Mouse (Mus musculus) kidney, postnatal 25 days (tissue): ENCODE data around the gene Ankrd34b.

Experiments used
- DNase-seq, 2 experiments: peaks; one replicate each; pipeline ENCODE4 v3.0.0; 2021; ENCODE audit warnings: mixed read lengths in 2 of 2

The Ankrd34b gene

DNA sequence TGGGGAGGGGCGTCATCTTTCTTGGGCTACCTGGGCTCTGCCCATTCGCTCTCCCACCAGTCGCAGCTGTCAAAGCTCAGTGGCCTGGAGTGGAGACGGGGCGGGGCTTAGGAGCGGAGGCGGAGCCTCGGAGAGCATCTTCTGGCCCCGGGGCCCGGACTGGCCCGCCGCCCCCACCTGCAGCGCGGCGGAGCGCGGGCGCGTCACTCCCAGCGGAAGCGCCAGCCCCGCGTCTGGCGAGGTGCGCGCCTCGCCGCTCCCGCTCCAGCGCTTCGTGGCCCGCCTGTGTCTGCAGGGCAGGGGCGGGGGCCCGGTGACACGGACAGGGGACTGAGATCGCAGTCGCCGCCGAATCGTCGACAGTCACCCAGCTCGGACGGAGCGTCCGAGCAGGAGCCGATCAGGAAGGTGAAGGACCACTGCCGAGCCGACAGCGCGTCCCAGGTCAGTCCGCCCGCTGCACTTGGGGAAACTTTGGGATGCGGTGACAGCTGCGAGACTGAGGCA is at the start of gene Ankrd34b:
Gene Ankrd34b, plus strand, starts transcription at position 139 of the 507 bp plus-strand sequence.
- peak; percentile 53 to 73 for DNase-seq

DNA sequence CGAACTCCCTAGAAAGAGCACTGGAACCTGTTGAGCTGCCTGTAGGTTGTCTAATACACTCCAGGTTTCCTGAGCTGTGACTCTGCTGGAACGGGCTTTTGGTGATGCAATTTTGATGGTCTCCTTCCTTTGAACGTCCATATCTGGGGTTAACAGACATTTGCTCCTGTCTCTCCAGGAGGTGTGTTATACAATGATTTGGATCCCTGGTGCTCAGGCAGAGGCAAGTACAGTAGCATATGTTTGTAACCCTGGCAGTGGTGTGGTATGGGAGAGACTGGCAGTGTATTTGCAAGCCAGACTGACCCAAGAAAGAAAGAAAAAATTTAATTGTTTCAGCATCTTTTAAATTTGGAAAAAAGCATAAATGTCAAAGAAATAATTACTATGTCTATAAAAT is 38.3 kb upstream of the Ankrd34b start:
- DNase-seq, result no peak

DNA sequence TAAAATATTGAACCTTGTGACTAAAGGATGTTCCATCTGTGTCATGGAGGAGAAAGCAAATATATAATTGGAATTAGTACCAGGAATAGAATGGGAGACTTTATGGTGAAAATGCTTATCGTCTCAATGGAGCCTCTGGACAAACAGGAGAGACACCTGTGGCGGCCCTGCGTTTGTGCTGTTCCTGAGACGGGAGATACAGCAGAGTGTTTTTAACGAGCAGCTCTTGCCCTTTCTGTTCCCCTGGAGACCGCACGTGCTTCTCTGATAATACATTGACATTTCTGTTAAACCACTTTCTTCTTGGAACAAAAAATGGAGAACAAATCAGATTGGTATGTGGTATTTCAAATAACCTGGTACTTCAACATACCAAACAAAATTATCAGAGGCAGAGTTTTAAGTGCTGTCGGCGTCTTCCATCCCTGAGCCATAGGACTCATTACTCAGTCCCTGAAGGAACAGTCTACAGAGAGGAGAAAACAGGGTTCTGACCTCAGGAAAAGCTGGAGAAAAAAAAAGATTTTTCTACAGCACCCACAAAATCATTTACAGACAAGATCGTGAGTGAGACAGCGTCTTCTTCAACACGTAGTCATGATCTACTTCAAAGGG is 32.5 kb upstream of the Ankrd34b start:
- no peak for DNase-seq

DNA sequence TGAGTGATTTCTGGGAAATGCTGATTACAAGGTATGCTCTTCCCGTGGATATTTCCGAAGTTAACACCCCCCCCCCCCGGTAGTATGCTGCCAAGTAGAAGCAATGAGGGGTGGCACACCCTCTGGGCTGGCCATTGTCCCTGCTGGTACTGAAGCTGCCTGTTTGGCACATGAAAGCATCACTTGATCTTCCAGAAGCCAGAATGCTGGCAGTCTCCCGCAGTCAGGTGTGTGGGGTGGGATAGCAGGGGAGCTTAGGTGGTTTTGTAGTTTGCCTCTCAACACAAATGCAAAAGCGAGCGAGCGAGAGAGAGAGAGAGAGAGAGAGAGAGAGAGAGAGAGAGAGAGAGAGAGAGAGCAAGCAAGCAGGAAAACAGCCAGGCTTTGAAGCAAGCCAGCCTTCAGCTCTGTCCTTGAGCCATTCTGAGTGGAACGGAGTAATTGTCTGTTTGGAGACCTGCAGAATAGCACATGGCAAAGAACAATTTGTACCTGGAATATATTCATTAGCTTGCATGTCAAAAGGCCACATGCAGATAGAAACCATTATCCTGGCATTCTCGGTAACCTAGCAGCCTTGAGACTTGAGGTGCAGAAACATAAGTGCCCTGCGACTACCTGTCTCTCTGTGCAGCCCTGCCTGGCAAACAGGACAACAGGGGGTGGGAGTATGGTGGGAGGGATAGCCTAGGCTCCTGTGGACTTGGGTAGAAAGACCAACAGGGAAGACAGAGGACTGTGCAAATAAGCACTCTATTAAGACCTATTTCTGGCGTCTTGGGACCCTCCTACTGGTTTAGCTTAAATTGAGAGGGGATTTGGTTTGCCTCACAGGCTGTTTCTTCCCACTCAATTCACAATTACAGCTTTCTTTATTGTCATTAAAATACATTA is 27.0 kb upstream of the Ankrd34b start:
- DNase-seq, result no peak

DNA sequence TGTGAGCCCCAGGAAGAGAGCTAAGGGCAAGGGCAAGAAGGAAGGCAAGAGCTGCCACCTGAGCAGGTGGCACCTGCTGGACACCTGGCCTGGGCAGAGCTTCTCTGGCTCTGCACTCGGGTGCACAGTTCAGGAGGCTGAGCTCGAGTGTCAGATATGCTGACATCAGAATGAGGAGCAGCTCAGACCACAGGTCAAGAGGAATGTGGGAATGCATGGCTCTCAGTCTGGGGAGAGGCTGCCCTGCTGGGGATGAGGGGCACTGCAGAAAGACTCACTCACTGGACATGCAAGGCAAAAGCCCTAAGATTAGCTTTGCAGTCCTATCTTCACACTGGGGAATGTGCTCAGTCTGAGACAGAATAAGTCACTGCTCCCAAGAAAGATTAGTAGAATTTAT is 23.6 kb upstream of the Ankrd34b start:
- DNase-seq, result peak; percentile 24 to 61

DNA sequence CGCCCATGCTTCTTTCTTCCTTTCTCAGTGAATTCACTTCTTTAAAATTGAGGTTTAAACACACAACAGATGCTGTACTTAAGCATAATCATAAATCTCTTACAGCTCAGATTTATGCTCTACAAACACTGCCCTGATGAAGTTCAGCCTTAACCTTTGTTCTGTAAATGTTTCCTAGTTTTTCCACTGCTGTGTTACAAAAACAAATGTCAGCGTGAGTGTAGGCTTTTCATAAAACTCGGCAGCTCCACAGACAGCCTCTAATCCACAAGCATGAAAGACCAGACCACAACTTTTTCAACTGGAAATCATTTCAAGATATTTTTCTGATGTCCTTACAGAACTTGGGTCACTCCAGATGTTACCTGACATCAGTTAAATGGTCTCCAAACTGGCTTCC is 22.2 kb upstream of the Ankrd34b start:
- no peak for DNase-seq

DNA sequence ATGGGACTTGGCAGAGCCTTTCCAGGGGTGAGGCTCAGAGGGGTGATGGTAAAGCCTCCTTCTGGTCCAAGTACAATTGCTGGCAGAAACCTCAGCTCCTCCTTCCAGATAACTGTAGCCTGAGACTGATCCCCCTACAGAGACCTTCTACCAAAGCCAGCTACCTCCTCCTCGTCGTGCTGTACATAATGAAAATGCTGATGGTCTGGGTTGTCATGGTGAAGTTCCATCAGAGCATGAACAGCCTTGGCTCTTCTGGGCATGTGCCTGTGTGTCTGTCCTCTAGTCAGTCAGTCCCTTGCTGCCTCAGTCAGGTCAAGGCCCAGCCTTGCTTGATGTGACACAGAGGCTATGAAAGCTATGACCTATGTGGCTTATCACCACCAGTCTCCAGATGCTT is 15.2 kb upstream of the Ankrd34b start:
- DNase-seq, result no peak

DNA sequence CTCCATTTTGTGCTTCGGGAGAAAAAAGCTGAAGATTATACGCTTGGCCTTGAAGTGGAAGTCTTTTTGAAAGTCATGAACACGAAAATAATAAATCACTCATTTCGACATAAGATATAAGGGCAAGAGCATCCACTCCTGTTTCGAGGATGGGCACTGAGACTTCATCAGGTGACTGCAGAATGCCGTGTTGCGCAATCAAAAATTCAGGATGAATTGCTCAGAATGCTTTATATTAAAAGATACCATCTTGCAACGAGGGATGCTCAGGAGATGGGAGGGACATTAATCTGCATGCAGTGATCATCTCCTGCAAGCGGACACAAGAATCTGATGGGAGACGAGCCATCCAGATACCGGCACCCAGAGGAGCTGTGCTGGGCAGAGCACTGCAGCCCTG is 6.1 kb upstream of the Ankrd34b start:
- DNase-seq, result no peak

DNA sequence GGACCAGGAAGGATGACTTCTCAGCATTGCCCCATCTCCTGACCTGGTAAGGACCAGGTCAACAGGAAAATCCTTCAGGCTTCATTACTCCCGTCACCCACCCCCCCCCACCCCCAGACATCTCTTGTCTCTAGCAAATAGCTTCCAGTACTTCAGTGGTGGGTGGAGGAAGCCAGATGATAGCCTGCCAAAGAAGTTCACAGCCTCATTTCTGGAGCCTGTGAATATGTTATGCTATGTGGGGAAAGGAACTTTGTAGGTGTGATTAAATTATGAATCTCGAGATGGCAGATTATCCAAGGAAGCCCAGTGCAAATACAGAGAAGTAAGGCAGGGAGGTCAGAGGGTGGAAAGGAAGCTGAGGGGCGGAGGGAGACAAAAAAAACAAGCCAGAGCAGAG is 2.0 kb upstream of the Ankrd34b start:
- no peak for DNase-seq

DNA sequence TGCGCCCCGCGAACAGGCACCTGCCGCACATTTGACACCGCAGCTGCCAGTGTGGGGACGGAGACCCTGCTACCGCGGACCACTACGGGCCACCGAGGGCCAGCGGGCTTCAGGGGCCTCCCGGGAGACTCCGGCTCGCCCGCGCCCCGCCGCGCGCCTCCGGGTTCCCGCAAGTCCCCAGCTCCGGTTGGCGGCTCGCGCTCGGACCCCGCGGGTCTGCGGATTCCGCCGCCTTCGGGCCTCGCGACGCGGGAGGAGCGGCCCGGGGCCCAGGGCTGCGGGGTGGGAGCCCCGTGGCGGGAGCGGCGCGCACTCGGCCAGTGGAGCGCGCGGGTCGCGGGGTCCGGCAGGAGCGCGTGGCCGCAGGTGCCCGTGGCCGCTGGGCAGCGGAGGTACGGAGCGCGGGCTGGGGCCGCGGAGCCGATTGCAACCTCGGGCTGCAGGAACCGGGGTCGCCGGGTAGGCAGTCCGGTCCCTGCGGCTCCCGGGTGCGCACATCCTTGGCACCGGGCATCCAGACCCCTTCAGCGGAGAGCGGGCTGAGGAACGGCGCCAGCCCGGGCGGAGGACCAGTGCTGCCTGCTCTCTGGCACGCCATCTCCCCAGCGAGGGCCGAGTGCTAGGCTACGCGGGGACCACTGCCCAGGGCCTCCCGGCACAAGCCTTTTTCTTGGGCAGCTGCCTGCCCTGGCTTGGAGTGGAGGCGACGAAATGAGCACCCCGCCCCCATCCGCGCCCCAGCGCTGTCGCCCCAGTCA is 777 bp downstream of the Ankrd34b start:
- DNase-seq, result peak in 1 of 2 experiments; percentile 45

DNA sequence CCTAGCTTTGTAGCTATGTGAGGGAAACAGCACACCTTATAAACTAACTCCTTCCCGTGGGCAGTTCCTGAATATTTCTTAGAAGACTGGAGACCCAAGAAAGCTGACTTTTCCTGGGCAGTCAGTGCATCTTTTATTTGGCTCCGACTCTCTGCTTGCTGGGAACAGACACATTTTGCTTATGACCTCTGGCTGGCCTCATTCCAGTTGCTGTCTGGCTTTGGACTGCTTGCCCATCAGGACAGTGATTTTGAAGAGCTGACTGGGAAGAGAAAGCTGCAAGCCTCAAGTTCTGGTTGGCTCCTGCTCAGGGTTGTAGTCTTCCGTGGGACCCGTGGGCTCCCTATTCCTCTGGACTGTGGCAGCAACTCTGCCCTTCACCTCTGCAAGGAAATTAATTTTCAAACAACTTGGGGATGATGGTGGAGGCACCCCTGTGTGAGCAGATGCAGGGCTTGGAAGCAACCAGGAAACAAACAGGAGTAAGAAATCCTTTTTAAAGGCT is 1.7 kb downstream of the Ankrd34b start:
- peak in 1 of 2 experiments; percentile 11 for DNase-seq

DNA sequence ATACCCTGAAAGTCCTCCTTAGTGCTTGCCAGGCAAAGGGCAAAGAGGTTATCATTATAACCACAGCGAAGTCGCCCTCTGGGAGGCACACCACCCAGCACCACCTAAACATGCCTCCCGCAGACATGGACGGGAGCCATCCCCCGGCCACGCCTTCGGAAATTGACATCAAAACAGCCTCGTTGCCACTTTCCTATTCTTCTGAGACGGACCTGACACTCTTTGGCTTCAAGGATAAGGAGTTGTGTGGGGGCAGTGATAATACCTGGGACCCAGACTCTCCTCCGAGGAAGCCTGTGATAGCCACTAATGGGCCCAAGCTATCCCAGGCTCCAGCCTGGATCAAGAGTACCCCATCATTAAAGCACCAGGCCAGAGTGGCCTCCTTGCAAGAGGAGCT is 13.0 kb downstream of the Ankrd34b start:
- no peak for DNase-seq

DNA sequence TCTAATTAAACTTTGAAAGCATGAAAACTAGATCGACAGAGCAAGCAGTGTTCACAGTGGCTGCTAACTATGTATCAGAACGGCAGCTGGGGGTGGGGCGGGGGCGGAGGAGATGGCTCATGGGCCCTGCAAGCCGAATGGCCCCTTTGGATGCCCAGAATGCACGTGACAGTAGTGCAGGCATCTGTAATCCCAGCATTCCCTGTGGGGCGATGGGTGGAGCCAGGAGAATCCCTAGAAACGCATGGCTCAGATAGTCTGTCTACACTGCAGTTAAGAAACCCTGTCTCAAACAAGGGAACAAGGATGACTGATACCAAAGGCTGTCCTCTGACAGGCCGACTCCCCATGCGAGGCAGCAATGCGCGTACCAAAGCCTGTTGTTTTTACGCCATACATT is 14.6 kb downstream of the Ankrd34b start:
- DNase-seq, result no peak

DNA sequence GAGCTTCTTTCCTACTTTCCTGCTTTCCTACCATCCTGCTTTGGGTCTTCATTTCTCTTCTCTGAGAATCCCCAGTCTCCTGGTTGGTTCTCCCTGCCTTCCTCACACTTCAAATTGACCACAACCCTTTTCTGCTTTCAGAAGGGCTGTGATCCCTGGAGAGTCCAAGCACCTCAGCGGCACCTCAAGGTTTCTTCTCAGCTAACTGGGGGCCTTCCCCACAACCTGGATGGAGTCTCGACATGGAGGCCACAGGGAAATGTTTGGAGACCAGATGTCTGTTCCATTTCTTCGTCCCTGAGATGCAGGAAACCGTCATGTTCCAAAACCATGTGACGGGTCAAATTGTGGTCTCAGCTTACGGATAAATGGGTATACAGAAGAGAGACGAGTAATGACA is 21.2 kb downstream of the Ankrd34b start:
- DNase-seq, result no peak

DNA sequence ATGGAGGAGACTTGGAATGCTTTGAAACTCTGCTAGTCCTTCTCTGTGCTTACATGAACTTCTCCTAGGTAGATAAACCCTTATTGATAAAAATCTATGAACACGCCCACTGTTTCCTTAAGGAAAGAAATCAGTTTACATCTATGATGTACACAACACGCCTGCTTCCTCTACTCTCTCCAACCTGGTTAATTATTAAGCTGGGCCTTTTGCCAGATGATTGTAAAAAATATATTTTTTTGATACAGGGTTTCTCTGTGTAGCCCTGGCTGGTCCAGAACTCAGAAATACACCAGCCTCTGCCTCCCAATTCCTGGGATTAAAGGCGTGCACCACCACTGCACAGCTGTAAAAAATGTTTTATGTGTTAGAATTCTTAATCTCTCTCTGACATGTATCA is 39.0 kb downstream of the Ankrd34b start:
- no peak for DNase-seq

DNA sequence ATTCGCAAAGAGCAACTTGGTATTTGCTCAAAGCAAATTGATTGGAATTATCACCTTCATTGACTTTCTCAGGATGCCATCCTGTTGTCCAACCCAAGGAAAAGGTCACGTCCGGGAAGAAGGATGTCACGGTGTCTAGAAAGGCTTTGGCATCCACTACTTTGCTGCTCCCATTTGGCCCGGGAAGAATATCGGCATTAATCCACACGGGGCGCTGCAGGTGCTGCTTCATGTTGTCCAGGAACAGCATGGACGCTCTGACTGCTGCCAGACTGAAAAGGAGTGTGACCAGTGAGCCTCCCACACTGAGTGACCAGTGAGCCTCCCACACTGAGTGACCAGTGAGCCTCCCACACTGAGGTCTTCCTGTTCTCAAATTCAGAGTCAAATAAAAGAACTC is 42.2 kb downstream of the Ankrd34b start:
- DNase-seq, result no peak

DNA sequence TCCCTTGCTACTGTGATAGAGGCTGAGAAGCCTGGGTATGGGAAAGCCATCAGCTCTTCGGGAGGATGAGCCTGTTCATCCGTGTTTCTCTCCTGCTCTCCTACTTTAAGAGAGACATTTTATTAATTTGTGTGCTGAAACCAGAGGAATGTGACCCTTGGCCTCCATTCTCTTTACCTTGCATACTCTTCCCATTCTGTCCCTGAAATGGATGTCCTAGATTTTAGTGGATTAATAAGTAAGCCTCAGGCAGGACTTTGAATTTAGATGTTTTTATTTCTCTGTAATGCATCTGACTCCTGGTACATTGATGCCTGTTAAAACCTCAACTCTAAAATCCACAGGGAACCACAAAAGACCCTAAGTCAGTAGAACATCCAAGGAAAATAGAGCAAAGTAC is 43.7 kb downstream of the Ankrd34b start:
- peak in 1 of 2 experiments; percentile 31 for DNase-seq

DNA sequence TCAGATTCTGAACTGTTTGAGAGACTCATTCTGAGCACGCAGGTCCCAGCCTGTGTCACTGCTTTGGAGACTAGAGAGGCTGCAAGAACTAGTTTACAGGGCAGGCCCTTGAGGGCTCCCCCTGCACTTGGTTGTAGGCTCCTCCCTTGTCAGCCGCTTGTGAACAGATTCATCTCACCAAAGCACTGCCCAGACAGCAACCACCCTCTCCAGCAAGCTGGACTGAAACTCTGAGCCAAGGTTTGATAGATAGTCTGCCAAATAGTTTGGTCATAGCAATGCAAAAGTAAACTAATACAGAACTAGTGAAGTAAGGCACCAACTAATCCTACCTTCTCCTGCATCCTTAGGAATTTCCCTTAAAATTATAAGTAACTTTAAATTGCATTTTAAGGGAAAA is 44.5 kb downstream of the Ankrd34b start:
- peak; percentile 26 to 46 for DNase-seq

DNA sequence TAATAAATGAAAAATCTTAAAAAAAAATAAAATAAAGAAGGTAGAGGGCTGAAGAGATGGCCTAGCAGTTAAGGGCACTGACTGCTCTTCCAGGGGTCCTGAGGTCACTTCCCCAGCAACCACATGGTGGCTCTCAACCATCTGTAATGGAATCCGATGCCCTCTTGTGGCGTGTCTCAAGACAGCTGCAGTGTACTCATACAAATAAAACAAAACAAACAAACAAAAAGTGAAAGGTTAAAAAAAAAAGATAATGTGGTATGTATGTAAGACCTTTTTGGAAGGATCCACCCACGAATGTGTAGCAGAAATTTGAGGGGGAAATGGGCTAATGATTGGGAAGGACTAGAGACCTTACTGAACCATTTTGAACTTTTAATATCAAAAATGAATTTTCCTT is 57.7 kb downstream of the Ankrd34b start:
- peak; percentile 76 to 77 for DNase-seq

DNA sequence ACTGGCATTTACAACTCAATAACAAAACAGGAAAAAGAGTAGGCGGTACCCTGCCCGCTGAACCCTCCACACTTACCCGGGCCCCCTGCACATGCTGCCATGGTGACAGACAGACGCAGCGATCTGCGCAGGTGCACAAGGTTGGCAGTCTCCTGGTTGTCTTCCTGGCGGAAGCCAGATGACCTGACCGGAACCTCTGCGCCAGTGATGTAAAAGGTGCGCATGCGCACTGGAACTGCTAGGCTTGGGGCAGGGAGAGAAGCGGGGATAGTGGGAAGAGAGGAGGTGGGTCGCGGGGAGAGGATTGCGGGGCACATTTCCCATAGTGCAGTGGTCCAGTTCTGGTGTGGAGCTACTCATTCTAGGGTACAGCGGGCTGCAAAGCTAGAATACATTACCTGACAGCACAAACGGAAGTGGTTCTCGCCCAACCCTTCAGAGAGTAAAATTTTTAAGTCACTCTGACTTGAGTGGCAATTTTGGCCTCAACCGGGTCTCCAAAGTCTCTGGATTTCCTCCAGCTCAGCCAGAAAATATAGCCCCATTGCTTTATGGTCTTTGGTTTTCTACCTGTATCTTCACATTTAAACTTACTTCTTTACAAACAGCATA is 58.3 kb downstream of the Ankrd34b start, which contains the start of gene Fam151b:
Gene Fam151b, minus strand, starts transcription at position 164 of the 612 bp plus-strand sequence.
- peak; percentile 96 to 98 for DNase-seq

DNA sequence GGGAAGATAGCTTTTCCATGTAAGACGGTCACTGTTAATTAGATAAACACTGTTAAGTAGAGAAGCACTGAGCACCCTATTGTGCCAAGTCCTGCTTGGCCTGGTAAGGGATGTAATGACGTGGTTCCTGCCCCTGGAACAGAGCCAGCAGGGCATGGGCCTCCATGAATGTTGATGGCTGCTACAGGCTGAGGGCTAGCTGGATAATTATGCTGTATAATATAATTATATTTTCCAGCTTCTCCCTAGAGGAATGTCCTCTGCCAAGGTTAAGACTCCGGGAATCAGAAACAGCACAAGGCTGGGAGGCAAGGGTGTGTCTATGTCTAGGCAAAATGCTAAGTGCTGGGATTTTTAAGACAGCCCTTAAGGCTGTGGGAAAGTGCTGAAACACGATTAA is 65.1 kb downstream of the Ankrd34b start:
- peak; percentile 60 to 69 for DNase-seq
